Mouse (Mus musculus) layer of hippocampus, adult 2 months (tissue): ENCODE data around the gene Pak3. TPM values are rescaled to one million over a fixed set of nuclear protein-coding genes. Genes with fewer than 3 reads are reported as not detected.

Experiments
- DNase-seq, 2 experiments: peaks; one replicate each; pipeline ENCODE4 v3.0.0; 2022; ENCODE audit warnings: low spot score in 2 of 2
- H3K27ac ChIP-seq: fragments of 200-600 bp; 2 replicates; pipeline ENCODE4 v1.8.1; 2022
- H3K4me3 ChIP-seq: fragments of 200-600 bp; 2 replicates; pipeline ENCODE4 v1.8.1; 2022; ENCODE audit warnings: mild to moderate bottlenecking
- CTCF ChIP-seq: fragments of 200-600 bp; conservative IDR thresholded peaks from 2 replicates; pipeline ENCODE4 v1.8.1; 2022; ENCODE audit warnings: antibody characterized with exemption, mild to moderate bottlenecking, moderate library complexity
- total RNA-seq, 2 experiments: library from RNA; stranded (reverse); gene quantifications; 2 replicates each; pipeline ENCODE4 v1.2.3; 2021

Pak3 gene
- total RNA-seq, 2 experiments from 2014 or later = 132 to 138 TPM

- TF ChIP-seq CTCF = no peak
- Histone ChIP-seq H3K4me3 (no peak overlapping the region), H3K27ac (no peak overlapping the region)
- DNase-seq = no peak
These were observed 61.5 kb downstream of the Pak3 start for GRCm38 (mm10) chrX:143579925-143580324.

- Histone ChIP-seq H3K27ac (no peak overlapping the region), H3K4me3 (no peak overlapping the region)
- no peak for DNase-seq
- no peak for TF ChIP-seq CTCF
These were observed 62.1 kb downstream of the Pak3 start for GRCm38 (mm10) chrX:143580458-143580959.

GRCm38 (mm10) chrX:143606877-143607449 lies 88.6 kb downstream of the Pak3 start:
- DNase-seq = no peak
- Histone ChIP-seq H3K4me3 (no peak overlapping the region), H3K27ac (no peak overlapping the region)
- no peak for TF ChIP-seq CTCF

- no peak for TF ChIP-seq CTCF
- DNase-seq = peak in 1 of 2 experiments; percentile 50
- Histone ChIP-seq H3K4me3 (no peak overlapping the region), H3K27ac (peak overlapping the region; percentile 72)
These were observed 100.3 kb downstream of the Pak3 start for GRCm38 (mm10) chrX:143618734-143619133.

GRCm38 (mm10) chrX:143627767-143628166 lies 109.4 kb downstream of the Pak3 start:
- H3K4me3 ChIP-seq = no peak overlapping the region
- peak overlapping the region; percentile 55; the same call in 1 of the 2 replicates for H3K27ac ChIP-seq
- DNase-seq = no peak
- no peak for TF ChIP-seq CTCF

GRCm38 (mm10) chrX:143643936-143644335 lies 125.5 kb downstream of the Pak3 start:
- no peak for DNase-seq
- no peak for TF ChIP-seq CTCF
- no peak overlapping the region for H3K4me3 ChIP-seq
- no peak overlapping the region for H3K27ac ChIP-seq

GRCm38 (mm10) chrX:143644807-143645206 lies 126.4 kb downstream of the Pak3 start:
- no peak overlapping the region for H3K27ac ChIP-seq
- no peak overlapping the region for H3K4me3 ChIP-seq
- TF ChIP-seq CTCF = no peak
- DNase-seq = no peak

GRCm38 (mm10) chrX:143654308-143655176 lies 136.2 kb downstream of the Pak3 start:
- no peak overlapping the region for H3K27ac ChIP-seq
- no peak for DNase-seq
- no peak overlapping the region for H3K4me3 ChIP-seq
- no peak for TF ChIP-seq CTCF

- DNase-seq = no peak
- no peak for TF ChIP-seq CTCF
- no peak overlapping the region for H3K4me3 ChIP-seq
- H3K27ac ChIP-seq = no peak overlapping the region
These were observed 136.7 kb downstream of the Pak3 start for GRCm38 (mm10) chrX:143655177-143655492.

- no peak for TF ChIP-seq CTCF
- peak overlapping the region; percentile 62 for H3K4me3 ChIP-seq
- DNase-seq = peak; percentile 46 to 62
- H3K27ac ChIP-seq = peak overlapping the region; percentile 85
These were observed 146.1 kb downstream of the Pak3 start for GRCm38 (mm10) chrX:143664221-143665150.

GRCm38 (mm10) chrX:143665771-143666170 lies 147.4 kb downstream of the Pak3 start:
- Histone ChIP-seq H3K27ac (peak overlapping the region; percentile 28; the same call in 1 of the 2 replicates), H3K4me3 (peak overlapping the region; percentile 62; the same call in 1 of the 2 replicates)
- no peak for TF ChIP-seq CTCF
- no peak for DNase-seq

- H3K4me3 ChIP-seq = no peak overlapping the region
- no peak for DNase-seq
- no peak overlapping the region for H3K27ac ChIP-seq
- peak; percentile 67 for TF ChIP-seq CTCF
These were observed 148.6 kb downstream of the Pak3 start for GRCm38 (mm10) chrX:143666991-143667390.

GRCm38 (mm10) chrX:143668242-143668641 lies 149.9 kb downstream of the Pak3 start:
- Histone ChIP-seq H3K27ac (no peak overlapping the region), H3K4me3 (no peak overlapping the region)
- DNase-seq = peak; percentile 53 to 75
- peak; percentile 82 for TF ChIP-seq CTCF
